Mouse (Mus musculus) CH12.LX (cell line): ENCODE data around the gene Pla2g2c.

ENCODE experiments used
- CTCF ChIP-seq, 2 experiments: IDR thresholded peaks in 1 of 2; conservative IDR thresholded peaks in 1 of 2; 2 replicates each; pipeline ENCODE4 v1.5.1; 2011 to 2012; ENCODE audit warnings: low read depth in 2 of 2, low read length in 2 of 2, improper control_type of control experiment in 1 of 2, inconsistent platforms in 1 of 2, mild to moderate bottlenecking in 1 of 2, moderate library complexity in 1 of 2
- MAX ChIP-seq: IDR thresholded peaks from 2 replicates; pipeline ENCODE4 v1.6.1; 2011; ENCODE audit warnings: low read length, improper control_type of control experiment
- POLR2A ChIP-seq: IDR thresholded peaks from 2 replicates; pipeline ENCODE4 v1.6.1; 2011; ENCODE audit warnings: low read depth, mild to moderate bottlenecking, improper control_type of control experiment, low read length
- RAD21 ChIP-seq: IDR thresholded peaks from 2 replicates; pipeline ENCODE4 v1.6.1; 2011; ENCODE audit warnings: low read depth, mild to moderate bottlenecking, low read length, improper control_type of control experiment, moderate library complexity
- USF1 ChIP-seq: IDR thresholded peaks from 2 replicates; pipeline ENCODE4 v1.6.1; 2014; ENCODE audit warnings: low read depth, mild to moderate bottlenecking, inconsistent platforms, low read length, improper control_type of control experiment

- TF ChIP-seq MAX: no peak
- TF ChIP-seq CTCF (conservative IDR thresholded peaks at IDR 0.05 in 1 of 2, IDR thresholded peaks at IDR 0.05 in 1 of 2; ENCODE audit: low read depth in 2 of 2, low read length in 2 of 2): no peak
- no peak for TF ChIP-seq POLR2A
- no peak for TF ChIP-seq RAD21
- TF ChIP-seq USF1: no peak
Observed at GRCm38 (mm10) chr4:138757416-138757815, 32.8 kb downstream of the Pla2g2c start, which contains the start of gene Pla2g2f.
